Mouse (Mus musculus): ENCODE results near the gene Mettl7a1.
"Not testable (repeated sequence)": the region's sequence is repeated elsewhere in the genome, so short reads cannot be mapped to it uniquely, and the experiment has no call there.

DNA sequence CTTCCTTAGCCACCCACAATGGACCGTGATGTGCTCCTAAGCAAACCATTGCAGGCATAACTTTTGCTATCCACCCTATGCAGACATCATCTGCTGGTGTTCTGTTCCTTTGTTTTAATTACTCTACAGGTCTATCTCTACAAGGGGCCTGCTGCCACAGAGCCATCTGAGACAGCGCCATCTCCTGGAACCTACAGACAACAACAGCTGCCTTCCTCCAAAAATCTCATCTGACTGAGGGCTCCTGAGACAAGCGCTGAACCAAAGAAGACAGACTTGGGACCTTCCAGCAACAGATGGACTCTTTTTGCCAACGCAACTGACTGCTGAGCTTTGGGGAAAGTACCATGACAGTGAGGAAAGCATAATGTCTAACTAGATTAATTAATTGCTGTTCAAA is 24.1 kb downstream of the Mettl7a1 start:
- 0 out of 2 replicates have a peak, but pooled peaks have one; percentile 12 for TF ChIP-seq CTCF (IDR thresholded peaks at IDR 0.05; ENCODE audit: control insufficient read depth, insufficient read depth, low read length)
- TF ChIP-seq POLR2A (IDR thresholded peaks at IDR 0.05; ENCODE audit: borderline replicate concordance, control insufficient read depth, low read depth, low read length) = not testable (repeated sequence)
